In genomic region chr16:4325801-4326200, GRCm38 (mm10) we compare ENCODE assay signal across 23 mouse cellular contexts.
DNase-seq lines count a peak whose midpoint lies in the region; ATAC-seq and TF ChIP-seq lines count a peak whose summit lies in the region.
"Had no signal": no experiment of that assay in that cellular context is flagged by ENCODE, and none has a peak within 500 bp of the region (broad histone marks: within the 10 kb centered on the region; RNA-seq: fewer than 3 reads in every experiment).

No protein-coding gene starts in this region.

- no peak for TF ChIP-seq CTCF in layer of hippocampus, adult 2 months (conservative IDR thresholded peaks at IDR 0.05)

- ATAC-seq in megakaryocyte-erythroid progenitor cell, adult 5-6 weeks (replicated peaks; ENCODE audit: low FRiP score, low TSS enrichment, poor library complexity, severe bottlenecking): peak; percentile 37; the same call in 1 of the 2 replicates
- ATAC-seq: CD4-positive, CD25-positive, alpha-beta regulatory T cell, adult 4 months; forebrain, embryonic 15.5 days had no signal

- DNase-seq in layer of hippocampus, adult 2 months (ENCODE audit: low spot score in 2 of 2): peak in 1 of 2 experiments; percentile 33
- DNase-seq in layer of hippocampus, postnatal 25 days (ENCODE audit: extremely low spot score in 1 of 2, low spot score in 1 of 2): no peak
- DNase-seq in left cerebral cortex, postnatal 36 days (ENCODE audit: low spot score in 2 of 2): peak; percentile 44 to 45
- no peak for DNase-seq in left cerebral cortex, adult 8-10 months (ENCODE audit: low spot score in 2 of 2)
- DNase-seq in urinary bladder, adult 18-20 months (ENCODE audit: low spot score in 2 of 2): no peak
- DNase-seq: adrenal gland, adult 2 months; adrenal gland, postnatal 14 days; cerebellum, adult 11-12 months; cerebellum, adult 8-10 months; cerebellum, postnatal 10 days; cerebellum, postnatal 36 days; embryo, embryonic 11 days; gastrocnemius, postnatal 25 days; heart, adult 2 months had no signal

- peak overlapping the region; percentile 15; the same call in 1 of the 2 replicates for H3K27ac ChIP-seq in layer of hippocampus, adult 2 months
- H3K27ac ChIP-seq: embryonic facial prominence, embryonic 10.5 days; embryonic facial prominence, embryonic 13.5 days; forebrain, embryonic 12.5 days; forebrain, embryonic 15.5 days; heart, adult 2 months; hindbrain, embryonic 12.5 days; hindbrain, embryonic 15.5 days had no signal

- intact Hi-C loops in left cerebral cortex, postnatal 36 days (cut with DNase I): no loop called here

- H3K4me3 ChIP-seq in layer of hippocampus, adult 2 months: no peak overlapping the region
- H3K4me3 ChIP-seq: embryonic facial prominence, embryonic 10.5 days; embryonic facial prominence, embryonic 13.5 days; erythroblast, embryonic 14.5 days; forebrain, embryonic 12.5 days; forebrain, embryonic 15.5 days; heart, adult 2 months; hindbrain, embryonic 12.5 days; hindbrain, embryonic 15.5 days had no signal

Comparison
In these comparisons a context has a peak if more than half of its experiments do, and no peak if none do; other contexts are left out.
1. DNase-seq: peak in left cerebral cortex, postnatal 36 days (2 of 2); none in layer of hippocampus, postnatal 25 days (0 of 2), left cerebral cortex, adult 8-10 months (0 of 2) and urinary bladder, adult 18-20 months (0 of 2).